Mouse (Mus musculus): ENCODE data around the gene Kcnj10.

DNA sequence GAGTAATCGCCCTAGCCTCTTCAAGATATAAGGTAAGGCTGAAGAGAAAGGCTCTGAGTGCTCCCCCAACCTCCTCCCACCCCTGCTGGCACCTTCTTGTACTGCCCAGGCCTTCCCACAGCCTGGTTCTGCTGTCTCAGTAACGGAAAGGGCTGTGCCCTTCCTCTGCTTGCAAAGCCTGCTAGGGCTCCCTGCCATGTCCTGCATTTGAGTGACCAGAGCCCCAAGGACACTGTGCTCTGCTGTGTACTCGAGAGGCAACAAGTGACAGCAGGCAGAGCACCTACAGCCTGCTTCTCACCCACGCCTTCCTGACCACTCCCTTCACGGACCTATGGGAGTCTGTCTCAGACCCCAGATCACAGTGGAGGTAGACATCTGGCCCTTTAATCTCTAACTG lies 40.8 kb upstream of the Kcnj10 start:
- no peak for TF ChIP-seq POLR2A (IDR thresholded peaks at IDR 0.05; ENCODE audit: borderline replicate concordance, low read depth, low read length)
- TF ChIP-seq CTCF (IDR thresholded peaks at IDR 0.05; ENCODE audit: low read depth, low read length): no peak

Measured in bone marrow macrophage, adult 2 months (primary cell).